Mouse (Mus musculus): ENCODE results near the gene Itk.

- TF ChIP-seq CTCF (IDR thresholded peaks at IDR 0.05; ENCODE audit: control insufficient read depth, insufficient read depth, insufficient replicate concordance, low read depth, low read length) (no peak), POLR2A (IDR thresholded peaks at IDR 0.05; ENCODE audit: control insufficient read depth, low read depth, low read length) (no peak)
Observed at GRCm38 (mm10) chr11:46311181-46311702, 78.1 kb downstream of the Itk start.

All from testis, adult 2 months (tissue).